Mouse (Mus musculus) bone marrow macrophage, adult 2 months (primary cell): ENCODE data around the gene Ptprd.

Source experiments
- CTCF ChIP-seq: IDR thresholded peaks from 2 replicates; pipeline ENCODE4 v1.5.1; 2012; ENCODE audit warnings: low read depth, mild to moderate bottlenecking, low read length, moderate library complexity
- POLR2A ChIP-seq: IDR thresholded peaks from 2 replicates; pipeline ENCODE4 v1.6.1; 2012; ENCODE audit warnings: mild to moderate bottlenecking, low read depth, low read length, borderline replicate concordance

GRCm38 (mm10) chr4:76215141-76215540, 1996.6 kb downstream of the Ptprd start:
- TF ChIP-seq CTCF (no peak), POLR2A (no peak)
